Mouse (Mus musculus) stomach, embryonic 16.5 days (tissue): ENCODE data around the gene Ldlr. TPM values are rescaled to one million over a fixed set of nuclear protein-coding genes. Genes with fewer than 3 reads are reported as not detected.

ENCODE experiments used
- ATAC-seq: fragments of 200-750 bp; cut with Nextera tagmentation; 2 replicates; pipeline ENCODE4 v1.8.0; 2017; ENCODE audit warnings: moderate number of reproducible peaks, moderate TSS enrichment; ENCODE audit not compliant: insufficient read depth, low FRiP score
- H3K27ac ChIP-seq: fragments of 300-500 bp; sonication (generic); 2 replicates; pipeline ENCODE4 v1.5.1; 2014; ENCODE audit warnings: low read length
- H3K27me3 ChIP-seq: fragments of 300-500 bp; sonication (generic); 2 replicates; pipeline ENCODE4 v1.6.1; 2014; ENCODE audit warnings: low read length, control low read depth, mixed read lengths; ENCODE audit not compliant: control insufficient read depth, insufficient read depth
- H3K36me3 ChIP-seq: fragments of 300-500 bp; sonication (generic); 2 replicates; pipeline ENCODE4 v1.6.1; 2014; ENCODE audit warnings: low read length; ENCODE audit not compliant: control insufficient read depth, insufficient read depth
- H3K4me1 ChIP-seq: fragments of 300-500 bp; sonication (generic); 2 replicates; pipeline ENCODE4 v1.6.1; 2014; ENCODE audit warnings: low read length, control low read depth, mixed read lengths; ENCODE audit not compliant: control insufficient read depth, insufficient read depth
- H3K4me2 ChIP-seq: fragments of 300-500 bp; sonication (generic); 2 replicates; pipeline ENCODE4 v1.6.1; 2014; ENCODE audit warnings: low read depth, low read length, mixed read lengths
- H3K4me3 ChIP-seq: fragments of 300-500 bp; sonication (generic); replicated peaks from 2 replicates; pipeline ENCODE4 v1.5.1; 2014; ENCODE audit warnings: mild to moderate bottlenecking, low read length
- H3K9ac ChIP-seq: fragments of 300-500 bp; sonication (generic); 2 replicates; pipeline ENCODE4 v1.6.1; 2014; ENCODE audit warnings: low read length
- H3K9me3 ChIP-seq: fragments of 300-500 bp; sonication (generic); replicated peaks from 2 replicates; pipeline ENCODE4 v1.6.1; 2016; ENCODE audit warnings: low read length, control low read depth; ENCODE audit not compliant: control insufficient read depth
- WGBS: fragments of 180-500 bp; shearing (Covaris S2); extraction: QIAGEN DNeasy Blood & Tissue Kit; methylation state at CpG from one replicate; pipeline ENCODE4 v1.1.7; 2014; 5-methylcytosine and 5-hydroxymethylcytosine counted together
- polyA plus RNA-seq: library from polyadenylated mRNA; unstranded; fragments of >200 nt; fragmentation: Nextera tagmentation; extraction: Ambion mirVana; gene quantifications from 2 replicates; pipeline ENCODE4 v1.2.1, GENCODE M21; 2015

The Ldlr gene
- polyA plus RNA-seq, 1 experiment from 2014 or later, result 62.2 TPM

GRCm38 (mm10) chr9:21732288-21732687, 9.0 kb downstream of the Ldlr start:
- Histone ChIP-seq H3K4me1 (peaks cover 18% of the 10 kb centered on the region), H3K4me2 (no peak overlapping the region), H3K27ac (no peak overlapping the region), H3K36me3 (peaks cover 42% of the 10 kb centered on the region), H3K27me3 (no peaks in the 10 kb centered on the region), H3K4me3 (no peak overlapping the region), H3K9me3 (no peaks in the 10 kb centered on the region), H3K9ac (no peak overlapping the region)
- WGBS, result 91% methylated on average over 9 of the region's 9 CpGs
- no peak for ATAC-seq

GRCm38 (mm10) chr9:21733446-21733845, 10.2 kb downstream of the Ldlr start:
- Histone ChIP-seq H3K9ac (no peak overlapping the region), H3K4me1 (peaks cover 12% of the 10 kb centered on the region), H3K9me3 (no peaks in the 10 kb centered on the region), H3K4me3 (no peak overlapping the region), H3K36me3 (peaks cover 52% of the 10 kb centered on the region), H3K4me2 (no peak overlapping the region), H3K27me3 (no peaks in the 10 kb centered on the region), H3K27ac (no peak overlapping the region)
- ATAC-seq, result no peak
- 93% methylated on average over 17 of the region's 17 CpGs for WGBS

GRCm38 (mm10) chr9:21733989-21734388, 10.7 kb downstream of the Ldlr start:
- no peak overlapping the region for H3K27ac ChIP-seq

GRCm38 (mm10) chr9:21735126-21735525, 11.8 kb downstream of the Ldlr start:
- Histone ChIP-seq H3K36me3 (peaks cover 68% of the 10 kb centered on the region), H3K4me1 (no peaks in the 10 kb centered on the region; the same call in 1 of the 2 replicates), H3K27ac (no peak overlapping the region), H3K4me2 (no peak overlapping the region), H3K4me3 (no peak overlapping the region), H3K27me3 (no peaks in the 10 kb centered on the region), H3K9me3 (no peaks in the 10 kb centered on the region), H3K9ac (no peak overlapping the region)
- no peak for ATAC-seq
- WGBS, result 91% methylated on average over 14 of the region's 14 CpGs

More at GRCm38 (mm10) chr9:21733989-21734388, 10.7 kb downstream of the Ldlr start:
- WGBS, result 84% methylated on average over 7 of the region's 7 CpGs
- Histone ChIP-seq H3K36me3 (peaks cover 57% of the 10 kb centered on the region), H3K27me3 (no peaks in the 10 kb centered on the region), H3K4me3 (no peak overlapping the region), H3K4me2 (no peak overlapping the region), H3K9me3 (no peaks in the 10 kb centered on the region), H3K4me1 (peaks cover 8% of the 10 kb centered on the region), H3K9ac (no peak overlapping the region)
- ATAC-seq, result no peak

GRCm38 (mm10) chr9:21736580-21736979, 13.3 kb downstream of the Ldlr start:
- H3K36me3 ChIP-seq, result peaks cover 75% of the 10 kb centered on the region
- H3K4me2 ChIP-seq, result no peak overlapping the region
- H3K27me3 ChIP-seq, result no peaks in the 10 kb centered on the region
- no peak overlapping the region for H3K27ac ChIP-seq
- no peak overlapping the region for H3K4me3 ChIP-seq
- 24% methylated on average over 3 of the region's 3 CpGs for WGBS
- no peak overlapping the region for H3K9ac ChIP-seq
- ATAC-seq, result no peak; the same call in 1 of the 2 replicates
- no peaks in the 10 kb centered on the region for H3K9me3 ChIP-seq
- no peaks in the 10 kb centered on the region; the same call in 1 of the 2 replicates for H3K4me1 ChIP-seq

GRCm38 (mm10) chr9:21737188-21737587, 13.9 kb downstream of the Ldlr start:
- no peak overlapping the region for H3K27ac ChIP-seq
- H3K36me3 ChIP-seq, result peaks cover 79% of the 10 kb centered on the region
- no peak overlapping the region for H3K4me3 ChIP-seq
- no peaks in the 10 kb centered on the region; the same call in 1 of the 2 replicates for H3K4me1 ChIP-seq
- 85% methylated on average over 10 of the region's 10 CpGs for WGBS
- H3K9me3 ChIP-seq, result no peaks in the 10 kb centered on the region
- H3K4me2 ChIP-seq, result no peak overlapping the region
- ATAC-seq, result no peak
- H3K9ac ChIP-seq, result no peak overlapping the region
- H3K27me3 ChIP-seq, result no peaks in the 10 kb centered on the region

- Histone ChIP-seq H3K27ac (no peak overlapping the region), H3K9me3 (no peaks in the 10 kb centered on the region), H3K4me2 (no peak overlapping the region), H3K4me3 (no peak overlapping the region), H3K9ac (no peak overlapping the region), H3K4me1 (no peaks in the 10 kb centered on the region; the same call in 1 of the 2 replicates), H3K27me3 (no peaks in the 10 kb centered on the region), H3K36me3 (peaks cover 70% of the 10 kb centered on the region)
- WGBS, result 80% methylated on average over 7 of the region's 7 CpGs
- no peak for ATAC-seq
Measured at GRCm38 (mm10) chr9:21738776-21739175, 15.5 kb downstream of the Ldlr start.

GRCm38 (mm10) chr9:21740427-21740826, 17.1 kb downstream of the Ldlr start:
- no peak for ATAC-seq
- no peak overlapping the region for H3K4me3 ChIP-seq
- H3K9ac ChIP-seq, result no peak overlapping the region
- no peak overlapping the region for H3K27ac ChIP-seq
- H3K4me1 ChIP-seq, result no peaks in the 10 kb centered on the region; the same call in 1 of the 2 replicates
- H3K4me2 ChIP-seq, result no peak overlapping the region
- H3K36me3 ChIP-seq, result peaks cover 62% of the 10 kb centered on the region
- no peaks in the 10 kb centered on the region for H3K27me3 ChIP-seq
- H3K9me3 ChIP-seq, result no peaks in the 10 kb centered on the region
- WGBS, result 89% methylated on average over 14 of the region's 14 CpGs

GRCm38 (mm10) chr9:21741514-21741913, 18.2 kb downstream of the Ldlr start:
- Histone ChIP-seq H3K9me3 (no peaks in the 10 kb centered on the region), H3K4me1 (no peaks in the 10 kb centered on the region; the same call in 1 of the 2 replicates), H3K36me3 (peaks cover 68% of the 10 kb centered on the region), H3K4me2 (no peak overlapping the region), H3K27ac (peak overlapping the region; percentile 6; the same call in 1 of the 2 replicates), H3K27me3 (no peaks in the 10 kb centered on the region), H3K4me3 (no peak overlapping the region), H3K9ac (no peak overlapping the region)
- ATAC-seq, result no peak
- WGBS, result 87% methylated on average over 11 of the region's 11 CpGs
